Mouse (Mus musculus) neural tube, embryonic 13.5 days (tissue): ENCODE data around the gene Crygn. TPM values are rescaled to one million over a fixed set of nuclear protein-coding genes. Genes with fewer than 3 reads are reported as not detected.

ENCODE experiments used
- ATAC-seq: fragments of 200-750 bp; cut with Nextera tagmentation; 2 replicates; pipeline ENCODE4 v1.8.0; 2017; ENCODE audit warnings: low read depth, mild to moderate bottlenecking, moderate TSS enrichment, moderate library complexity
- H3K27ac ChIP-seq: fragments of 300-500 bp; sonication (generic); replicated peaks from 2 replicates; pipeline ENCODE4 v1.5.1; 2015; ENCODE audit warnings: moderate library complexity, mild to moderate bottlenecking, inconsistent platforms
- H3K27me3 ChIP-seq: fragments of 300-500 bp; sonication (generic); 2 replicates; pipeline ENCODE4 v1.6.1; 2015; ENCODE audit warnings: mild to moderate bottlenecking, inconsistent platforms
- H3K36me3 ChIP-seq: fragments of 300-500 bp; sonication (generic); 2 replicates; pipeline ENCODE4 v1.6.1; 2015; ENCODE audit warnings: mild to moderate bottlenecking, inconsistent platforms
- H3K4me1 ChIP-seq: fragments of 300-500 bp; sonication (generic); replicated peaks from 2 replicates; pipeline ENCODE4 v1.6.1; 2015; ENCODE audit warnings: inconsistent platforms
- H3K4me2 ChIP-seq: fragments of 300-500 bp; sonication (generic); 2 replicates; pipeline ENCODE4 v1.6.1; 2015; ENCODE audit warnings: inconsistent platforms, mild to moderate bottlenecking, moderate library complexity
- H3K4me3 ChIP-seq: fragments of 300-500 bp; sonication (generic); 2 replicates; pipeline ENCODE4 v1.5.1; 2015; ENCODE audit warnings: mild to moderate bottlenecking, inconsistent platforms
- H3K9ac ChIP-seq: fragments of 300-500 bp; sonication (generic); 2 replicates; pipeline ENCODE4 v1.6.1; 2015; ENCODE audit warnings: moderate library complexity, mild to moderate bottlenecking, inconsistent platforms
- H3K9me3 ChIP-seq: fragments of 300-500 bp; sonication (generic); 2 replicates; pipeline ENCODE4 v1.6.1; 2016; ENCODE audit warnings: inconsistent platforms
- WGBS: fragments of 180-500 bp; shearing (Covaris S2); methylation state at CpG from one replicate; pipeline ENCODE4 v1.1.7; 2015; 5-methylcytosine and 5-hydroxymethylcytosine counted together
- polyA plus RNA-seq: library from polyadenylated mRNA; unstranded; fragments of >200 nt; fragmentation: Nextera tagmentation; extraction: Ambion mirVana; gene quantifications from 2 replicates; pipeline ENCODE4 v1.2.1, GENCODE M21; 2015

Gene Crygn
- polyA plus RNA-seq, 1 experiment from 2014 or later, result 1.5 TPM

GRCm38 (mm10) chr5:24724805-24725204, 33.0 kb downstream of the Crygn start:
- ATAC-seq, result peak; percentile 68; the same call in 1 of the 2 replicates

GRCm38 (mm10) chr5:24724270-24724634, 33.6 kb downstream of the Crygn start:
- Histone ChIP-seq H3K36me3 (no peaks in the 10 kb centered on the region), H3K9ac (no peak overlapping the region), H3K27ac (0 out of 2 replicates have a peak overlapping the region, but pooled peaks have one; percentile 52), H3K4me1 (peaks cover 12% of the 10 kb centered on the region), H3K9me3 (no peaks in the 10 kb centered on the region), H3K27me3 (peaks cover 14% of the 10 kb centered on the region), H3K4me2 (no peak overlapping the region), H3K4me3 (no peak overlapping the region)
- WGBS, result 84% methylated on average over 5 of the region's 5 CpGs
- no peak for ATAC-seq

More at GRCm38 (mm10) chr5:24724805-24725204, 33.0 kb downstream of the Crygn start:
- Histone ChIP-seq H3K27ac (peak overlapping the region; percentile 52), H3K4me2 (no peak overlapping the region), H3K9ac (no peak overlapping the region), H3K27me3 (peaks cover 20% of the 10 kb centered on the region), H3K36me3 (no peaks in the 10 kb centered on the region), H3K4me3 (no peak overlapping the region), H3K9me3 (no peaks in the 10 kb centered on the region), H3K4me1 (peaks cover 17% of the 10 kb centered on the region)
- WGBS, result 60% methylated on average over 5 of the region's 5 CpGs

DNA sequence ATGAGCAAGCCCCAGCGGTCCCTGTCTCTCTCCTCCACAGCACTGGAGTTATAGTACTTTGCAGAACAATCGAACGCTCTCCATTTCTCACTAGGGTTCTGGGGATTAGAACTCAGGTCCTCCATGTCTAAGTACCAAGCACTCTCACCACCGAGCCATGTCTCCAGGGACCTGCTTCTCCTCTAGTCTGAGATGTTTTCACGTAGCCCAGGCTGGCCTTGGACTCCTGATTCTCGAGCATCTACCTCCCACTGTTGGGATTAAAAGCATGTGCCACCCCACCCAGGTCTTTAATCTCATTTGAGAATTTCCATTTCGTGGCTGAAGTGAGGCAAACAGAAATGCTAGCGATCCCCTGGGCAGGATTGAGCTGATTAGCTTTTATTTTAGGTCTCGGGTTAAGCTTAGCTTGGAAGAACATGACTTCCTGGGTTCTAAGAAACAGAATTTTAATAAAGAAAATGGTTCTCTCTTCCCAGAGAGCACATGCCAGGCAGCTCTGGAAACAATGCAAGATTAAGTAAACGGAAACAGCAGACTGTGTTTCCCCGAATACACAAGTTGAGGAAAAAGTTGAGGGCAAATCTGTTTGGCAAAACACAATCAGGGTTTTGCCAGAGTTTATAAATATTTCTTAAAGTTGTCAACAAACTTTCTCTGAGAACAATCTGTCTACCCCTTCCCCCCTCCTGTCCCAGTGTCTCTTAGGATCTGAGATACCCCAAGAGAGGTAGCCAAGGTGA, 34.1 kb downstream of the Crygn start:
- H3K9ac ChIP-seq, result no peak overlapping the region
- H3K27me3 ChIP-seq, result peaks cover 9% of the 10 kb centered on the region
- no peaks in the 10 kb centered on the region for H3K36me3 ChIP-seq
- ATAC-seq, result no peak
- no peak overlapping the region for H3K27ac ChIP-seq
- whole genome bisulfite sequencing, result 80% methylated on average over 11 of the region's 11 CpGs
- H3K4me3 ChIP-seq, result no peak overlapping the region
- no peaks in the 10 kb centered on the region for H3K9me3 ChIP-seq
- H3K4me1 ChIP-seq, result peaks cover 12% of the 10 kb centered on the region
- no peak overlapping the region for H3K4me2 ChIP-seq

- Histone ChIP-seq H3K4me3 (no peak overlapping the region), H3K9me3 (no peaks in the 10 kb centered on the region), H3K36me3 (no peaks in the 10 kb centered on the region), H3K4me2 (no peak overlapping the region), H3K27me3 (no peaks in the 10 kb centered on the region), H3K27ac (no peak overlapping the region), H3K9ac (no peak overlapping the region), H3K4me1 (peaks cover 8% of the 10 kb centered on the region)
- WGBS, result 81% methylated on average over 3 of the region's 3 CpGs
- no peak for ATAC-seq
Measured at GRCm38 (mm10) chr5:24719852-24720251, 38.0 kb downstream of the Crygn start.

GRCm38 (mm10) chr5:24718076-24718475, 39.7 kb downstream of the Crygn start:
- Histone ChIP-seq H3K4me3 (no peak overlapping the region), H3K27me3 (no peaks in the 10 kb centered on the region), H3K4me2 (no peak overlapping the region), H3K9me3 (no peaks in the 10 kb centered on the region), H3K36me3 (no peaks in the 10 kb centered on the region), H3K9ac (no peak overlapping the region), H3K4me1 (no peaks in the 10 kb centered on the region), H3K27ac (no peak overlapping the region)
- ATAC-seq, result no peak
- WGBS, result 89% methylated on average over 6 of the region's 6 CpGs

DNA sequence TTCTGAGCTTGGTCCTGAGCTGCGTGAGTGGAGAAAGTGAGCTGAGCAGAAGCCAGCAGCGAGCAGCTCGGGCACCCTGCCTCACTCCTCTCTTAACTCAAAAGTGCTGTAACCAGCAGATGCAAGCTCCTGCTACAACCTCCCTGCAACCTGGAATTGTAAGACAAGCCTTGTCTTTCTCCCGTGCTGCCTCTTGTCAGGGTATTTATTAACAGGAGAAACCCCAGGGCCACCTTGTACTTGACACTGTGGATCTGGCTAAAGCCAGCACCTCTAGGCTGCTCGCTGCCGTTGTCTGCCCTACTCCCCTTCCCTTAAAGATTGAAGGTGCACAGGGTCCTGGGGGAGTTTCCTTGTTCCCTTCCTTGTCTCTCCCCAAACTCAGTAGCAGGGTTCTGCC, 43.8 kb downstream of the Crygn start:
- Histone ChIP-seq H3K27me3 (no peaks in the 10 kb centered on the region), H3K4me2 (no peak overlapping the region), H3K9me3 (no peaks in the 10 kb centered on the region), H3K4me1 (no peaks in the 10 kb centered on the region), H3K9ac (no peak overlapping the region), H3K27ac (no peak overlapping the region), H3K36me3 (peaks cover 34% of the 10 kb centered on the region), H3K4me3 (no peak overlapping the region)
- WGBS, result 84% methylated on average over 6 of the region's 6 CpGs
- ATAC-seq, result no peak

DNA sequence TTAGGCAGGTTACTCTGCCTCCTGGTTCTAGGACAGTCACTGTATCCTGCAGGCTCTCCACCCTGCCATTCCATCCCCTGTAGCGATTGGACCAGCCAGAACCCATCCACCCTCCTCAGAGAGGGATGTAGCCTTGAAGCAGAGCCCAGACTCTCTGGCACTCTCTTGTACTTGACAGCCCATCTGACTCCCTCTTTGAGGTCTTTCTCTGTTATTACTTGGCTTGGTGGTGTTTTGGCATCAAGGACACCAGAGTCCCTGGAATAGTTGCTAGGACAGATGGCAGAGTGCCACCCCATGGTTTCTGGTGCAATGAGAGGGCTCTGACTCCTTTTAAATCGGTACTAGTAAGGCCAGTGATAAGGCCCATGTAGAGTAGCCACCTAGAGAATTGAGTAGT, 44.6 kb downstream of the Crygn start:
- 82% methylated on average over 2 of the region's 2 CpGs for WGBS
- H3K27me3 ChIP-seq, result no peaks in the 10 kb centered on the region
- no peak overlapping the region for H3K9ac ChIP-seq
- H3K4me3 ChIP-seq, result no peak overlapping the region
- no peaks in the 10 kb centered on the region for H3K4me1 ChIP-seq
- H3K9me3 ChIP-seq, result no peaks in the 10 kb centered on the region
- H3K27ac ChIP-seq, result no peak overlapping the region
- no peak for ATAC-seq
- no peak overlapping the region for H3K4me2 ChIP-seq
- H3K36me3 ChIP-seq, result peaks cover 42% of the 10 kb centered on the region

DNA sequence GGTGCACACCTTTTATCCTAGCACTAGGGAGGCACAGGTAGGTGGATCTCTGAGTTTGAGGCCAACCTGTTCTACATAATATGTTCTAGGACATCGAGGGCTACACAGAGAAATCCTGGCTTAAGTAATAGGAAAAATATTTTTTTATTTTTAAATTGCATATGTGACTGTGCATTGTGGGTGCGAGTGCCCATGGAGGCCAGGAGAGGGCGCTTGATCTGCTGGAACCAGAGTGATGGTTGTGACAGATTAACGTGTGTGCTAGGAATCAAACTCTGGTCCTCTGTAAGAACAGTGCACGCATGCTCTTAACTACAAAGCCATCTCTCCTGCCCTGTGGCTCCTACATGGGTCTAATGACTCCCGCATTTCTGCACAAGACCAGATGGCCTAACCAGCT, 46.2 kb downstream of the Crygn start:
- Histone ChIP-seq H3K9ac (no peak overlapping the region), H3K36me3 (peaks cover 57% of the 10 kb centered on the region), H3K4me3 (no peak overlapping the region), H3K4me2 (no peak overlapping the region), H3K27me3 (no peaks in the 10 kb centered on the region), H3K4me1 (no peaks in the 10 kb centered on the region), H3K9me3 (no peaks in the 10 kb centered on the region), H3K27ac (no peak overlapping the region)
- no peak for ATAC-seq
- WGBS, result 93% methylated on average over 6 of the region's 6 CpGs

- WGBS, result 68% methylated on average over 2 of the region's 2 CpGs
- H3K36me3 ChIP-seq, result peaks cover 74% of the 10 kb centered on the region
- no peak overlapping the region for H3K9ac ChIP-seq
Measured at GRCm38 (mm10) chr5:24709962-24710361, 47.8 kb downstream of the Crygn start.

GRCm38 (mm10) chr5:24704615-24705014, 53.2 kb downstream of the Crygn start:
- H3K27me3 ChIP-seq, result no peaks in the 10 kb centered on the region
- H3K27ac ChIP-seq, result no peak overlapping the region

More at GRCm38 (mm10) chr5:24709962-24710361, 47.8 kb downstream of the Crygn start:
- Histone ChIP-seq H3K27ac (0 out of 2 replicates have a peak overlapping the region, but pooled peaks have one; percentile 18), H3K4me2 (no peak overlapping the region), H3K4me3 (no peak overlapping the region), H3K27me3 (no peaks in the 10 kb centered on the region), H3K9me3 (no peaks in the 10 kb centered on the region), H3K4me1 (no peaks in the 10 kb centered on the region)
- ATAC-seq, result no peak

DNA sequence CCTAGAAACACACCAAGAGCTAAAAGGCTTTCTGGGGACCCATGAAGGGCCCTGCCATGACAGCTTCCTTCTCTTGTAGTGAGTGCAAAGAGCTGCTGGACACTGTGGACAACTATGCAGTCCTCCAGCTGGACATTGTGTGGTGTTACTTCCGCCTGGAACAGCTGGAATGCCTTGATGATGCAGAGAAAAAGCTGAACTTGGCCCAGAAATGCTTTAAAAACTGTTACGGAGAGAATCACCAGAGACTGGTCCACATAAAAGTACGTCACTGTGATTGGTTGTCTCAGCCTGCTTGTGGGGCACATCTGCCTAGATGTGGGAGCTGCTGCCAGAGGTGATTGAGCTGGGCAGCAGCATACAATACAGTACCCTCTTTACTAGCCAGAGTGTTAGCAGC, 56.5 kb downstream of the Crygn start:
- Histone ChIP-seq H3K9ac (0 out of 2 replicates have a peak overlapping the region, but pooled peaks have one; percentile 8), H3K9me3 (no peaks in the 10 kb centered on the region), H3K4me1 (no peaks in the 10 kb centered on the region), H3K4me2 (no peak overlapping the region), H3K27ac (peak overlapping the region; percentile 23; the same call in 1 of the 2 replicates), H3K4me3 (no peak overlapping the region), H3K27me3 (no peaks in the 10 kb centered on the region), H3K36me3 (peaks cover 99% of the 10 kb centered on the region)
- ATAC-seq, result no peak
- WGBS, result 85% methylated on average over 3 of the region's 3 CpGs

More at GRCm38 (mm10) chr5:24704615-24705014, 53.2 kb downstream of the Crygn start:
- WGBS, result 94% methylated on average over 8 of the region's 8 CpGs
- Histone ChIP-seq H3K9ac (no peak overlapping the region), H3K4me2 (no peak overlapping the region), H3K4me3 (no peak overlapping the region), H3K4me1 (no peaks in the 10 kb centered on the region), H3K9me3 (no peaks in the 10 kb centered on the region), H3K36me3 (peaks cover 100% of the 10 kb centered on the region)
- ATAC-seq, result no peak
